Mouse (Mus musculus) G1E (cell line): Measurements from ENCODE around the gene Pou2f2.

Experiments
- CTCF ChIP-seq: IDR thresholded peaks from 2 replicates; pipeline ENCODE4 v1.5.1; 2012; ENCODE audit warnings: low read depth, low read length, inconsistent platforms, mixed read lengths
- GATA1 ChIP-seq: IDR thresholded peaks from 2 replicates; pipeline ENCODE4 v1.6.1; 2012; ENCODE audit warnings: borderline replicate concordance, low read length, inconsistent platforms, mixed read lengths
- POLR2AphosphoS5 ChIP-seq: IDR thresholded peaks from 2 replicates; pipeline ENCODE4 v1.6.1; 2012; ENCODE audit warnings: low read depth, low read length, inconsistent platforms; ENCODE audit not compliant: insufficient replicate concordance

DNA sequence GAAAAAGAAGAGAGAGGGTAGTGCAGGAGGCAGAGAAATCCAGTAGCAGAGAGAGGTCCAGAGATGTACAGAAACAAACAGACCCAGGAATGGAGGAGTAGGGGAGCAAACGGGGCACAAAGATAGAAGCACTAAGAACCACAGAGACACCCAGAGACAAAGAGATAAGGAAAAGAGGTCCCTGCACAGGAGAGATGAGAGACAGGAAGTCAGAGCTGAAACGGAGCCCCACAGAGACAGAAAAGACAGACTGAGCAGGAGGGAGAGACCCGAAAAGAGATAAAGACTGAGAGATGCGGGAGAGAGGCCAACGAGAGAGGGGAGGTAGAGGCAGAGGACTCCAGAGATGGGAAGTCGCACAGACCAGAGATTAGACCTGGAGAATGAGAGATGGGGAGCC lies 986 bp upstream of the Pou2f2 start:
- no peak for TF ChIP-seq GATA1
- TF ChIP-seq CTCF, result no peak
- TF ChIP-seq POLR2AphosphoS5, result no peak
